Mouse (Mus musculus) adrenal gland (tissue): ENCODE results near the gene Gm6020.
"Not testable (repeated sequence)": the region's sequence is repeated elsewhere in the genome, so short reads cannot be mapped to it uniquely, and the experiment has no call there.

Experiments used
- intact Hi-C: fragments of 180-260 bp; cut with DNase I; formaldehyde crosslinking; loops from one replicate; pipeline ENCODE4 v1.15.1; 2025
- long read RNA-seq, 2 experiments: library from polyadenylated mRNA; unstranded; transcript quantifications; one replicate each; pipeline ENCODE4 v2.0.0; 2020; ENCODE audit warnings: borderline replicate concordance in 1 of 2; ENCODE audit not compliant: insufficient replicate concordance in 1 of 2

The Gm6020 gene
- long read RNA-seq, experiment 1, result 0 reads
- long read RNA-seq, experiment 2, result 0 reads

- intact Hi-C loops, result not testable (repeated sequence)
Observed at GRCm38 (mm10) chr19:61183590-61183989, at the start of gene Gm6020. Gm6020 (plus strand) TSS chr19:61183890.

GRCm38 (mm10) chr19:61138655-61139054 lies 45.0 kb upstream of the Gm6020 start:
- intact Hi-C loops, result no loop called here

GRCm38 (mm10) chr19:61140342-61141206 lies 43.1 kb upstream of the Gm6020 start, which contains the start of gene Zfp950:
Zfp950 (minus strand) TSS chr19:61140840.
- intact Hi-C loops, result loop anchor here (5.0 kb wide), 1 partner anchor 62 kb away; no protein-coding TSS in a partner anchor

- intact Hi-C loops, result loop anchor here (5.0 kb wide), 1 partner anchor 61 kb away; no protein-coding TSS in a partner anchor
Observed at GRCm38 (mm10) chr19:61141299-61141698, 42.4 kb upstream of the Gm6020 start.

GRCm38 (mm10) chr19:61151372-61151700 lies 32.4 kb upstream of the Gm6020 start:
- intact Hi-C loops, result no loop called here

GRCm38 (mm10) chr19:61151701-61152420 lies 31.8 kb upstream of the Gm6020 start:
- intact Hi-C loops, result no loop called here

GRCm38 (mm10) chr19:61175756-61176324 lies 7.8 kb upstream of the Gm6020 start, which contains the start of gene Gm7102:
Gm7102 (minus strand) TSS chr19:61176309.
- intact Hi-C loops, result no loop called here

- intact Hi-C loops, result loop anchor here (2.0 kb wide), 1 partner anchor 65 kb away; no protein-coding TSS in a partner anchor
Observed at GRCm38 (mm10) chr19:61199316-61199715, 15.6 kb downstream of the Gm6020 start.

GRCm38 (mm10) chr19:61199836-61200235 lies 16.1 kb downstream of the Gm6020 start:
- intact Hi-C loops, result loop anchor here (2.0 to 5.0 kb wide), 2 partner anchors 58 to 65 kb away; partner anchors contain the start of gene Zfp950

GRCm38 (mm10) chr19:61207506-61207905 lies 23.8 kb downstream of the Gm6020 start:
- intact Hi-C loops, result not testable (repeated sequence)

GRCm38 (mm10) chr19:61223706-61224328 lies 40.1 kb downstream of the Gm6020 start:
- intact Hi-C loops, result no loop called here

GRCm38 (mm10) chr19:61224678-61225525 lies 41.2 kb downstream of the Gm6020 start:
- intact Hi-C loops, result no loop called here

- intact Hi-C loops, result no loop called here
Observed at GRCm38 (mm10) chr19:61225526-61226400, 42.1 kb downstream of the Gm6020 start.

- intact Hi-C loops, result no loop called here
Observed at GRCm38 (mm10) chr19:61226401-61226927, 42.8 kb downstream of the Gm6020 start.

- intact Hi-C loops, result no loop called here
Observed at GRCm38 (mm10) chr19:61226928-61227854, 43.5 kb downstream of the Gm6020 start.

GRCm38 (mm10) chr19:61227941-61228701 lies 44.4 kb downstream of the Gm6020 start, which contains the start of gene Csf2ra:
Csf2ra (minus strand) TSS chr19:61228429.
- intact Hi-C loops, result no loop called here
